Mouse (Mus musculus) myocyte (in vitro differentiated cells): ENCODE data around the gene Mcrip1.

Experiments
- E2F4 ChIP-seq: IDR thresholded peaks from one replicate; pipeline ENCODE4 v1.6.1; 2011; ENCODE audit warnings: mild to moderate bottlenecking, control low read depth, moderate library complexity; ENCODE audit not compliant: insufficient read depth
- MAX ChIP-seq: IDR thresholded peaks from one replicate; pipeline ENCODE4 v1.6.1; 2011; ENCODE audit warnings: low read depth, mild to moderate bottlenecking, control low read depth
- POLR2AphosphoS2 ChIP-seq: IDR thresholded peaks from one replicate; pipeline ENCODE4 v1.6.1; 2011; ENCODE audit warnings: low read depth, control low read depth; ENCODE audit not compliant: insufficient read length

DNA sequence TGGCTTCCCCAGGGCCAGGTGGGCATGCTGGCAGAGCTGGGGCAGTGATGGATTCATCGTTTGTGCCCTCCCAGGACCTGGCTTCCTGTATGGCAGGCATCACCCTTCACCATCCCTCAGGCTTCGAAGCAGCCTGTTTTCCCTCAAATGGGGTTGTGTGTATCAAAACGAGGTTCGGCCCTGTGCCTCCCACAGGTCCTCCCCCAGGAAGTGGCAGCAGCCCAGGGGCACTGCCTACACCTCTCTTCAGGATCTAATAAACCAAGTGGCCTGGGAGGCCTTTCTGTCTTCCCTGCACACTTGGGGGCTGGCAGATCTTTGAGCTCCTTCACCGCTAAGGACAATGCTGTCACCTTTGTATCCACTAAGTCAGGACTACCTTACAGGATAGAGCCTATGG lies 50.6 kb downstream of the Mcrip1 start:
- no peak for TF ChIP-seq POLR2AphosphoS2
- TF ChIP-seq MAX = no peak
- no peak for TF ChIP-seq E2F4
